Mouse (Mus musculus) adrenal gland, adult (tissue): ENCODE measurements around the gene Krt12.

Experiments used
- DNase-seq, 2 experiments: peaks; one replicate each; pipeline ENCODE4 v3.0.0; 2022 to 2023; ENCODE audit warnings: low spot score in 1 of 2; ENCODE audit not compliant: inconsistent age in 2 of 2

The Krt12 gene

GRCm38 (mm10) chr11:99398832-99399231 lies 23.2 kb downstream of the Krt12 start:
- no peak for DNase-seq

- no peak for DNase-seq
These were observed 24.0 kb downstream of the Krt12 start for GRCm38 (mm10) chr11:99398084-99398483.

DNA sequence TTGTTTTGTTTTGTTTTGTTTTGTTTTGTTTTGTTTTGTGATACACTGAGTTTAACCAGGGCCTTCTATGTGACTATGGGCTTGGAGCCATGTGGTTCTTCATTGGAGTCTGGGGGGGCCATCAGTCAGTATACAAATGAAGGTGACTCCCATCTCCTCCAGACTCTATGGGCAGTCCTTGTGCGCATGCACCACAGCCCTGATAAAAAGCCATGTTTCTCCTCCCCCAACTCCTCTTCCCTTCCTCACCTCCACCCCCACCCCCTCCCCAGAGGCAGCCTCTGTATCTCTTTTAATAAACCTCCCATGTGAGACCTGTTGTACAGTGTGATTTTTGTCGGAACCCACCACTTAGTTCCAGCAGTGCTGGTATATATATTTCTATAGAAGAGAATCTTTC lies 25.4 kb downstream of the Krt12 start:
- DNase-seq = no peak

- DNase-seq = no peak
These were observed 26.0 kb downstream of the Krt12 start for GRCm38 (mm10) chr11:99396034-99396433.

- no peak for DNase-seq
These were observed 29.6 kb downstream of the Krt12 start for GRCm38 (mm10) chr11:99392492-99392891.

GRCm38 (mm10) chr11:99391375-99391774 lies 30.7 kb downstream of the Krt12 start:
- no peak for DNase-seq

DNA sequence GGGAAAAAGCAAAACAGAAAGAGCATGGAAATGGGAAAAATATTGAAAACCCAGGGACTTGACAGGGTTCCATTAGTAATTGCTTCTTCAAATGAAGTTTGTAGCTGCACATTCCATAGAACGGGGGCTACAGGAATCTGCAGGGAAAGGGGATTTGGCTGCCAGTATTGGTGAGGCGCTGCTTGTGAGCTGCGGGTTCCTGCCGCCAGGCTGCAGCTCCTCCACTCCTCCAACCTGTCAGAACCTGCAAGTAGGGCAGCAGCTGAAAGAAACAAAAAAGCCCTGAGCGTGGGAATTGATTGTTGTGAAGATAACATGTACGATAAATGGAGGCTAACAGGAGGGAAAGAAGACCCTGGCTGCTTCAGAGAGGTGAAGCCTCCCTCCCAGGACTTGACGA lies 31.2 kb downstream of the Krt12 start:
- DNase-seq = no peak

GRCm38 (mm10) chr11:99389264-99389663 lies 32.8 kb downstream of the Krt12 start, which contains the start of gene Krt10:
Krt10 (minus strand) TSS chr11:99389364.
- no peak for DNase-seq

- no peak for DNase-seq
These were observed 33.4 kb downstream of the Krt12 start for GRCm38 (mm10) chr11:99388661-99389060.

GRCm38 (mm10) chr11:99385813-99386721 lies 36.0 kb downstream of the Krt12 start:
- peak; percentile 95 to 96 for DNase-seq

DNA sequence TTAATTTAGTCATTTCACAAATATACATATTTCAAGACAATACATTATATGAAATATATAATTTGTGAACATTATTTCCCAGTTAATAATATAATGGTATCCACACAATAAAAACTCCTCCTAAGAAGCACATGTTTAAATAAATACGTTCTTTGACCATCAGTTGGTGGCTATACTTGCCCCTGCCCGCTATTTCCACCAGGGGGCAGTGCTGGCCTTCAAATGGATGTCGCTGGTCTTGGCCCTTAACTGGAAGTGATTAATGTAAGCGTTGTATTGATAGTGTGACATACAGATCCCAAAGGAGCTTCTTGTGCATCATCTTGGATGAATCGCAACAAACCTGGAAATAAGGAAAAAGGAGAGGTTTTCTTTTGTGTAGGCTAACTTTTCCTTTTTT lies 42.5 kb downstream of the Krt12 start:
- peak; percentile 60 to 89 for DNase-seq

DNA sequence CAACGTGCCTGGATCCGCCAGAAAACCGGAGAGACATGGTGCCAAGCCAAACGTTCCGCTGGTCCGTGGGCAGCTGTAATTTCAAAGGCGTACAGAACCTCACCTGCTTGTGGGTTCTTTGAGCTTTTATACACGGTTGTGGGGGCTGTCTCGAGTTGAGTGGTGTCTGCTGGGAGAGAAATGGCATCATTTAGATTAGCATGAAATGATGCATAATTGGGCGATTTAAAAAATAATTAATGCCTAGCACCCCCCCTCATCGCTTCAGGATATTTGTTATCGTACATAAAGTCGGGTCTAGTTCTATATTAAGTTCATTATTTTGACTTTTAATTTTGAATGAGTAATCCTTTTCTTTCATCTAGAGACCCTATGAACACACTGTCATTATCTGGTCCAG lies 47.3 kb downstream of the Krt12 start, which contains the start of gene Krt28:
TSS of gene Krt28 (minus strand) at position 101 of the 400 bp plus-strand sequence.
- no peak for DNase-seq

DNA sequence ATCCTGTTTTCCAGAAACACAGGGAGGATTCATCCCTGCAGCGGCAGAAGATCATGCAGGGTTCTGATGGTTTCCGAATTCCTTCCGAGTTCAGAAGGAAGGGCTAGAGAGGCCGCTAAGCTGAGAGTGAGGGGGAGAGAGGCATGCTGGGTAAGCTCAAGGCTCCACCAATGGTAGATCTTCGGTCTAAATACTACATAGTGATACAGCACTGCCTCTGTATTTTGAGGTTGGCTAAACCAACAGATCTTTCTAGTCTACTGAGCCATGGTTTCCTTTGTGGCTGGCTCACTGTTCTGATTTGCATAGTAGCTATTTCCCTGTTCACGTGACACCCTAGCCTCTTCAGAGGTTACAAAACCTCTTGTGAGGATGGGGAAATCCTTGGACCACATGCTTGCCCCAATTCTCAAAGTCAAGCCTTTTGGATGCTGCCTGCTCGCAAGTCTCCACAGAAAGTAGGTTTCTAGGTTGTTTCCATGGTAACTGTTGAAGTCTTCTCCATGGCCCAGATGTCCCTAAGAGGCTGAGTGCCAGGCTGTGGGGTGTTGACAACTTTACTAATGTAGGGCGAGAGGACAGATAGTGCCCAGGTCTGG lies 52.1 kb downstream of the Krt12 start:
- peak in 1 of 2 experiments; percentile 25 for DNase-seq

DNA sequence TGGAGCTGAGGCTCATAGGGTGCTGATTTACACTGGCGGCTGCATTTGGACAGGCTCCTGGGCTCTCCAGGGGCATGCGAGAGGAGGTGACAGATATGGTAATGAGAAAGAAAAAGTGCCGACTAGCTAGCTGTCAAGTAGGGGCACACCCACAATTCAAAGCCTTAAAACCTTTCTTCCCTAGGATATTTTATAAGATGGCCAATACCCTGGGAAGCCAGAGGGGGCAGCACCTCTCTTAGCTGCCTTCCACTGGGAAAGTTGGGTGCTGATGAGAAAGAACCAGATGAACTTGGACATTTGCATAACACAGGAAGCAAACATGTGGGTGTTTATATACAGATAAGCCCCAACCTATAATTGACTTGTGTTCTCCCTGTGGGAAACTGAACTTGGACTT lies 52.8 kb downstream of the Krt12 start:
- DNase-seq = peak in 1 of 2 experiments; percentile 41

- peak in 1 of 2 experiments; percentile 57 for DNase-seq
These were observed 55.3 kb downstream of the Krt12 start for GRCm38 (mm10) chr11:99366791-99367190.
